Mouse (Mus musculus) myocyte (in vitro differentiated cells): ENCODE data around the gene Zfp367. TPM values are rescaled to one million over a fixed set of nuclear protein-coding genes. Genes with fewer than 3 reads are reported as not detected.

Experiments
- H3K27me3 ChIP-seq: one replicate; pipeline ENCODE4 v1.6.1; 2011; ENCODE audit not compliant: control insufficient read depth, insufficient read depth, insufficient read length
- H3K36me3 ChIP-seq: one replicate; pipeline ENCODE4 v1.6.1; 2011; ENCODE audit not compliant: control insufficient read depth, insufficient read depth
- H3K4me2 ChIP-seq: one replicate; pipeline ENCODE4 v1.6.1; 2011; ENCODE audit warnings: low read depth, control low read depth
- H3K4me3 ChIP-seq: one replicate; pipeline ENCODE4 v1.5.1; 2011; ENCODE audit warnings: mild to moderate bottlenecking, control low read depth, moderate library complexity
- H3K79me2 ChIP-seq: one replicate; pipeline ENCODE4 v1.6.1; 2011; ENCODE audit not compliant: control insufficient read depth, insufficient read depth
- H3ac ChIP-seq: one replicate; pipeline ENCODE4 v1.6.1; 2011; ENCODE audit not compliant: control insufficient read depth, insufficient read length
- CEBPB ChIP-seq: IDR thresholded peaks from 2 replicates; pipeline ENCODE4 v1.6.1; 2011; ENCODE audit warnings: mild to moderate bottlenecking, moderate library complexity; ENCODE audit not compliant: poor library complexity, insufficient read depth, severe bottlenecking
- E2F4 ChIP-seq: IDR thresholded peaks from one replicate; pipeline ENCODE4 v1.6.1; 2011; ENCODE audit warnings: mild to moderate bottlenecking, control low read depth, moderate library complexity; ENCODE audit not compliant: insufficient read depth
- MAX ChIP-seq: IDR thresholded peaks from one replicate; pipeline ENCODE4 v1.6.1; 2011; ENCODE audit warnings: low read depth, mild to moderate bottlenecking, control low read depth
- MYOD1 ChIP-seq, 3 experiments: IDR thresholded peaks; one replicate each; pipeline ENCODE4 v1.6.1; 2011; ENCODE audit warnings: control low read depth in 2 of 3, low read depth in 2 of 3, mild to moderate bottlenecking in 2 of 3, moderate library complexity in 1 of 3; ENCODE audit not compliant: insufficient read length in 2 of 3, control insufficient read depth in 1 of 3
- MYOG ChIP-seq, 3 experiments: IDR thresholded peaks; one replicate each; pipeline ENCODE4 v1.6.1; 2011; ENCODE audit warnings: control low read depth in 2 of 3, low read depth in 2 of 3, mild to moderate bottlenecking in 2 of 3; ENCODE audit not compliant: insufficient read length in 2 of 3, control insufficient read depth in 1 of 3, insufficient read depth in 1 of 3
- POLR2A ChIP-seq: IDR thresholded peaks from one replicate; pipeline ENCODE4 v1.6.1; 2011; ENCODE audit warnings: low read depth, mild to moderate bottlenecking, control low read depth, moderate library complexity; ENCODE audit not compliant: insufficient read length
- POLR2AphosphoS2 ChIP-seq: IDR thresholded peaks from one replicate; pipeline ENCODE4 v1.6.1; 2011; ENCODE audit warnings: low read depth, control low read depth; ENCODE audit not compliant: insufficient read length
- REST ChIP-seq: IDR thresholded peaks from one replicate; pipeline ENCODE4 v1.6.1; 2011; ENCODE audit warnings: mild to moderate bottlenecking, control low read depth, moderate library complexity; ENCODE audit not compliant: insufficient read depth, insufficient read length
- SRF ChIP-seq: IDR thresholded peaks from one replicate; pipeline ENCODE4 v1.6.1; 2011; ENCODE audit warnings: low read depth; ENCODE audit not compliant: control insufficient read depth, insufficient read length
- TCF12 ChIP-seq: IDR thresholded peaks from one replicate; pipeline ENCODE4 v1.6.1; 2011; ENCODE audit warnings: mild to moderate bottlenecking, control low read depth; ENCODE audit not compliant: poor library complexity, insufficient read depth, severe bottlenecking
- TCF3 ChIP-seq: IDR thresholded peaks from one replicate; pipeline ENCODE4 v1.6.1; 2011; ENCODE audit warnings: low read depth, control low read depth; ENCODE audit not compliant: insufficient read length
- USF1 ChIP-seq: IDR thresholded peaks from one replicate; pipeline ENCODE4 v1.6.1; 2011; ENCODE audit warnings: low read depth, mild to moderate bottlenecking, control low read depth, moderate library complexity
- polyA plus RNA-seq: library from polyadenylated mRNA; unstranded; fragments of >200 nt; fragmentation: generic; extraction: Trizol; gene quantifications from one replicate; pipeline ENCODE4 v1.2.1, GENCODE M21; 2012; ENCODE audit warnings: missing spikeins

The Zfp367 gene
- polyA plus RNA-seq, 1 experiment, result 3.0 TPM

DNA sequence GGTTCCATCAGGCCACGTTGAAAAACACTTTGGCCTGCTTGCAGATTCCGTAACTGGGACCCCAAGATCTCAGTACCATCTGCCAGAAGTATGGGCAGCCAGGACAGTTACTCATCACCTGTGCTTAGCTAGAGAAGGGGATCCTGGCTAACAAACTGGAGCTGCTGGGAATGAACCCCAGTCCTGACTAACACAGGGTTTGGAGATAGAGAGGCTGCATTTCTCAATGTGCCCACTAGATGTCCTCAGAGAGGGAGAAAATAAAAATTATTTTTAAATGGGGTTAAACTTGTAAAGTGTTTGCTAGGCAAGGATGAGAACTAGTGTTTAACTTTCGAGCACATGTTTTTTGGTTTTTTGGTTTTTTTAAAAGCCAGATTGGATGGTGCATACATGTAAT lies 52.8 kb downstream of the Zfp367 start:
- H3K27me3 ChIP-seq, result no peaks in the 10 kb centered on the region
- H3K36me3 ChIP-seq, result no peaks in the 10 kb centered on the region
- H3ac ChIP-seq, result no peak overlapping the region
- no peak overlapping the region for H3K4me3 ChIP-seq
- TF ChIP-seq USF1, result no peak
- TF ChIP-seq TCF3, result no peak
- no peak for TF ChIP-seq MAX
- no peak for TF ChIP-seq POLR2A
- no peak for TF ChIP-seq MYOG (IDR thresholded peaks at IDR 0.05; ENCODE audit: control insufficient read depth in 1 of 3, insufficient read depth in 1 of 3, insufficient read length in 2 of 3, low read depth in 2 of 3)
- no peak for TF ChIP-seq E2F4
- TF ChIP-seq REST, result no peak
- no peak for TF ChIP-seq POLR2AphosphoS2
- no peak for TF ChIP-seq CEBPB
- TF ChIP-seq TCF12, result no peak
- TF ChIP-seq MYOD1 (IDR thresholded peaks at IDR 0.05; ENCODE audit: control insufficient read depth in 1 of 3, insufficient read length in 2 of 3, low read depth in 2 of 3), result no peak
- TF ChIP-seq SRF, result no peak
- H3K4me2 ChIP-seq, result no peak overlapping the region
- H3K79me2 ChIP-seq, result no peaks in the 10 kb centered on the region

DNA sequence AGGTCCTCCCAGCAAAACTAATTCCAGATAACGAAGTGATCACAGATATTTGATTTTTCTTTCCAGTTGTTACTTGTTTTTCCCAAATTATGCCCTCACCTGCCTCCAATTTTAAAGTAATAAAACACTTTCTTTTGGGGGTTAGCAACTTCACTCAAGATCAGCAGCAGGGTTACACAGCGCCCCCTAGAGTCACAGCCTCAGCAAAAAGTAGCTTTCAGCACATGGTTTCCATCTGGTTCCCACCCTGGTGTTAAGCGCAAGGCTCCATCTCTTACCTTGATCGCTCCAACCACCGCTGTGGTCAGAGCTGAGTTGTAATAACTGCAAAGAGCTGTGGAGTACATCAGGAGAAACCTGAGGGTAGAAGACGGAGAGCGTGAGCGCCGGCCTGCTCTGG lies 54.0 kb downstream of the Zfp367 start:
- TF ChIP-seq TCF12 (no peak), MYOD1 (IDR thresholded peaks at IDR 0.05; ENCODE audit: control insufficient read depth in 1 of 3, insufficient read length in 2 of 3, low read depth in 2 of 3) (no peak), E2F4 (no peak), POLR2AphosphoS2 (no peak), TCF3 (no peak), REST (no peak), MYOG (IDR thresholded peaks at IDR 0.05; ENCODE audit: control insufficient read depth in 1 of 3, insufficient read depth in 1 of 3, insufficient read length in 2 of 3, low read depth in 2 of 3) (no peak), CEBPB (no peak), POLR2A (no peak), MAX (no peak), SRF (no peak), USF1 (no peak)
- Histone ChIP-seq H3K27me3 (no peaks in the 10 kb centered on the region), H3K79me2 (no peaks in the 10 kb centered on the region), H3K4me2 (no peak overlapping the region), H3K4me3 (no peak overlapping the region), H3K36me3 (no peaks in the 10 kb centered on the region), H3ac (no peak overlapping the region)

DNA sequence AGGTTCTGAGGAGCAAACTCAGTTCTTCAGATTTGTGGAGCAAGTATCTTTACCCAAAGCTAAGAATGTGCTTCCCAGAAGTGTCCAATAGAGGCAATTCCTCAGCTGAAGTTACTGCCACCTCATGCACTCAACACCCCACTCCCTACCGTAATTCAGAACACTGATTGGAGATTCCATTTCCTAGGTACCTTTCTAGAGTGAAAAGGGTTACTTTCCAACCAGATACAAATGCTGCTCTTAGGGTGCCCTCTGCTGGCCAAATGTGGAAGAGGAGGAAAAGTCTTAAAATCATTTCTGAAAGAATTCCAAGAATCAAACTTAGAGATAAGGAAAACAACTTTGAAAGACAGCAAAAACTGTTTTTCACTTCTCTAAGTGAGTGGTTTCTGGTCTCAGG lies 59.7 kb downstream of the Zfp367 start:
- TF ChIP-seq MAX (no peak), E2F4 (no peak), POLR2A (no peak), SRF (no peak), REST (no peak), CEBPB (no peak), POLR2AphosphoS2 (no peak), MYOD1 (IDR thresholded peaks at IDR 0.05; ENCODE audit: control insufficient read depth in 1 of 3, insufficient read length in 2 of 3, low read depth in 2 of 3) (no peak), USF1 (no peak), TCF12 (no peak), TCF3 (no peak), MYOG (IDR thresholded peaks at IDR 0.05; ENCODE audit: control insufficient read depth in 1 of 3, insufficient read depth in 1 of 3, insufficient read length in 2 of 3, low read depth in 2 of 3) (no peak)
- Histone ChIP-seq H3K4me2 (no peak overlapping the region), H3K27me3 (no peaks in the 10 kb centered on the region), H3K79me2 (no peaks in the 10 kb centered on the region), H3ac (no peak overlapping the region), H3K36me3 (no peaks in the 10 kb centered on the region), H3K4me3 (no peak overlapping the region)

DNA sequence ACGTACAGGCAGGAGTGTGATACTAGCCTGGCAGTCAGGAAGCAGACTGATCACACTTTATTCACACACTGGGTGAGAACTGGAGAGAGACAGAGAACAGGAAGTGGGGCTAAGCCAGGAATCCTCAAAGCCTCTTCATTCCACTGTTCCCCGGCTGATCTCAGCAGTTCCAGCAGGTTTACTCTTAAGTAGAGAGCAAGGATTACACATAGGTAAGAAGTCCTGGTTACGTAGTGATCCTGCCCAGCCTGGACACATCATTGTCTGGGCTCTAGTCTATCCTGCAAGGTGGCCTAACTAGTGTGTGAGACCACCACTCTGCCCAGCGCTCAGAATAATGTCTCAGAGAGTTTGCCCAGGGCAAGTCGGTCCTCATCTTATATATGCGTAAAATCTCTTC lies 60.2 kb downstream of the Zfp367 start:
- Histone ChIP-seq H3K79me2 (no peaks in the 10 kb centered on the region), H3K4me2 (no peak overlapping the region), H3ac (no peak overlapping the region), H3K27me3 (no peaks in the 10 kb centered on the region), H3K4me3 (no peak overlapping the region), H3K36me3 (no peaks in the 10 kb centered on the region)
- TF ChIP-seq REST (no peak), TCF12 (no peak), SRF (no peak), TCF3 (no peak), POLR2AphosphoS2 (no peak), MYOG (IDR thresholded peaks at IDR 0.05; ENCODE audit: control insufficient read depth in 1 of 3, insufficient read depth in 1 of 3, insufficient read length in 2 of 3, low read depth in 2 of 3) (no peak), MAX (no peak), E2F4 (no peak), CEBPB (no peak), POLR2A (no peak), USF1 (no peak), MYOD1 (IDR thresholded peaks at IDR 0.05; ENCODE audit: control insufficient read depth in 1 of 3, insufficient read length in 2 of 3, low read depth in 2 of 3) (no peak)

DNA sequence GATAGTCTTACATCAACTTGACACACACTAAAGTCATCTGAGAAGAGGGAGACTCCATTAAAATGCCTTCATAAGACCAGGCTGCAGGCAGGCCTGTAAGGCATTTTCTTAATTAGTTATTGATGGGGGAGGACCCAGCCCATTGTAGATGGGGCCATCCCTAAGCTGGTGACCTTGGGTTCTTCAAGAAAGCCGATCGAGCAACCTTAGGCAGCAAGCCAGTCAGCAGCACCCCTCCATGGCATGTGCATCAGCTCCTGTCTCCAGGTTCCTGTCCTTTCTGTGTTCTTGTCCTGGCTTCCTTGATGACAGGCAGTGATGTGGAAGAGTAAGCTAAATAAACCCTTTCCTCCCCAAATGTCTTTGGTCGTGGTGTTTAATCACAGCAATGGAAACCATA lies 60.9 kb downstream of the Zfp367 start:
- H3K4me3 ChIP-seq, result no peak overlapping the region
- H3K4me2 ChIP-seq, result no peak overlapping the region
- H3K27me3 ChIP-seq, result no peaks in the 10 kb centered on the region
- no peak overlapping the region for H3ac ChIP-seq
- H3K79me2 ChIP-seq, result no peaks in the 10 kb centered on the region
- no peaks in the 10 kb centered on the region for H3K36me3 ChIP-seq
- TF ChIP-seq POLR2A, result no peak
- no peak for TF ChIP-seq SRF
- TF ChIP-seq TCF3, result no peak
- TF ChIP-seq MYOG (IDR thresholded peaks at IDR 0.05; ENCODE audit: control insufficient read depth in 1 of 3, insufficient read depth in 1 of 3, insufficient read length in 2 of 3, low read depth in 2 of 3), result no peak
- no peak for TF ChIP-seq MAX
- no peak for TF ChIP-seq CEBPB
- no peak for TF ChIP-seq REST
- TF ChIP-seq MYOD1 (IDR thresholded peaks at IDR 0.05; ENCODE audit: control insufficient read depth in 1 of 3, insufficient read length in 2 of 3, low read depth in 2 of 3), result no peak
- TF ChIP-seq USF1, result no peak
- no peak for TF ChIP-seq TCF12
- TF ChIP-seq E2F4, result no peak
- no peak for TF ChIP-seq POLR2AphosphoS2
